Mouse (Mus musculus) embryonic fibroblast, embryonic 13.5 days (primary cell): Measurements from ENCODE around the gene Cspg4. TPM values are rescaled to one million over a fixed set of nuclear protein-coding genes. Genes with fewer than 3 reads are reported as not detected.
"Not testable (repeated sequence)": the region's sequence is repeated elsewhere in the genome, so short reads cannot be mapped to it uniquely, and the experiment has no call there.

ENCODE experiments used
- H3K27ac ChIP-seq: 2 replicates; pipeline ENCODE4 v1.5.1; 2012; ENCODE audit warnings: low read length, control low read depth, inconsistent platforms; ENCODE audit not compliant: insufficient read depth
- H3K4me1 ChIP-seq: 2 replicates; pipeline ENCODE4 v1.6.1; 2011; ENCODE audit warnings: low read length; ENCODE audit not compliant: control insufficient read depth, insufficient read depth
- H3K4me3 ChIP-seq: 2 replicates; pipeline ENCODE4 v1.5.1; 2011; ENCODE audit warnings: mild to moderate bottlenecking, control low read depth, low read length; ENCODE audit not compliant: insufficient read depth
- CTCF ChIP-seq: IDR thresholded peaks from 2 replicates; pipeline ENCODE4 v1.5.1; 2011; ENCODE audit warnings: mild to moderate bottlenecking, control low read depth, low read length, moderate library complexity, borderline replicate concordance; ENCODE audit not compliant: insufficient read depth
- POLR2A ChIP-seq: IDR thresholded peaks from 2 replicates; pipeline ENCODE4 v1.6.1; 2011; ENCODE audit warnings: low read depth, mild to moderate bottlenecking, control low read depth, low read length, moderate library complexity
- polyA plus RNA-seq: library from polyadenylated mRNA; stranded (reverse); fragments of >200 nt; gene quantifications from 2 replicates; pipeline ENCODE4 v1.2.4, GENCODE M21; 2011; ENCODE audit warnings: low read depth; ENCODE audit not compliant: missing spikeins, insufficient read length

The Cspg4 gene
- polyA plus RNA-seq, 1 experiment: 48.4 TPM

DNA sequence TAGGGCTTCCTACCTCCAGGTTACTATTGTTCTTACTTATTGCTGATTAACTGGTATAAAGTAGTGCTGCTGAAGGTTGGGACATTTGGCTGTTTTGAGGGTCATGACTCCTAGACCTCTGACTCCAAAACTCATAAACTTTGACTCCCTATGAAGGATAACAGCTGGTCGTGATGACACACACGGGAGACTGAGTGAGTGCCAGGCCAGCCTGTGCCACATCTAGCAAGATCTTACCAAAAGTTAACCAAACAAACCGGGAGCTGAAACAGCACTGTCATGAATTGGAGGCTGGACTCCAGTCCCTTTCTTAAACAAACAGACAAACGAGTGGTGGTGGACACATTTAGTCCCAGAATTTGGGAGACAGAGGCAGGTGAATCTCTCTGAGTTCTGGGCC, 64.7 kb downstream of the Cspg4 start:
- H3K4me1 ChIP-seq: peaks cover 5% of the 10 kb centered on the region; the same call in 1 of the 2 replicates
- H3K4me3 ChIP-seq: no peak overlapping the region
- no peak for TF ChIP-seq POLR2A
- no peak for TF ChIP-seq CTCF
- H3K27ac ChIP-seq: no peak overlapping the region

DNA sequence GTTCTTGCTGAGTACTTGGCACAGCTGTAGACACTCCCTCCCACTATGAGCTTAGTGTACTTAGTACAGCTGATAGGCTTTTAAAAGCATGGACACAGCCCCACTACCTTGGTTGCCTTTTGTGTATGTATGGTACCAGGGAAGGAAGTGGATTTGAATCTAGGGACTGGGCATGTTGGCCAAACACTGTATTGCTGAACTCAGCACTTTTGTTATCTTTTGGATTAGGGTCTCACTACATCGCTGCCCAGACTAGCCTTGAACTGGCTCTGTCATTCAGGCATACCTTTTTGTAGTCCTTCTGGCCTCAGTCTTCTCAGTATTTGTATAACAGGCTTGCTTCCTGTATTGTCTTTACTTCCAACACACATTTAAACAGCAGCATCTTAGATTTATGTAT, 65.7 kb downstream of the Cspg4 start:
- peaks cover 5% of the 10 kb centered on the region; the same call in 1 of the 2 replicates for H3K4me1 ChIP-seq
- TF ChIP-seq CTCF: no peak
- no peak for TF ChIP-seq POLR2A
- no peak overlapping the region for H3K4me3 ChIP-seq
- H3K27ac ChIP-seq: no peak overlapping the region

DNA sequence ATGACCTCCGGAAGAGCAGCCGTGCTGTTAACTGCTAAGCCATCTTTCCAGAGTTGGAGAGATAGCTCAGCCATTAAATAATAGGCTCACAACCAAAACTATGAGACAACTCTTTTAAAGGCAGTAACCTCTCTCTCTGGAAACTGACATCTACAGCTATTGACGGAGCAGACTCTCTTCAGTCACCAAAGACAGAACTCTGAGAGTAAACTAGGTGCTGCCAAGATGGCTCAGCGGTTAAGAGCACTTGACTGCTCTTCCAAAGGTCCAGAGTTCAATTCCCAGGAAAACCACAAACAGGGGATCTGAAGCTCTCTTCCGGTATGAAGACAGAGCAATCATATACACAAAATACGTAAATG, 72.0 kb downstream of the Cspg4 start:
- peak overlapping the region; percentile 34 for H3K4me3 ChIP-seq
- TF ChIP-seq POLR2A: no peak
- no peak for TF ChIP-seq CTCF
- no peak overlapping the region for H3K27ac ChIP-seq
- H3K4me1 ChIP-seq: no peaks in the 10 kb centered on the region; the same call in 1 of the 2 replicates

DNA sequence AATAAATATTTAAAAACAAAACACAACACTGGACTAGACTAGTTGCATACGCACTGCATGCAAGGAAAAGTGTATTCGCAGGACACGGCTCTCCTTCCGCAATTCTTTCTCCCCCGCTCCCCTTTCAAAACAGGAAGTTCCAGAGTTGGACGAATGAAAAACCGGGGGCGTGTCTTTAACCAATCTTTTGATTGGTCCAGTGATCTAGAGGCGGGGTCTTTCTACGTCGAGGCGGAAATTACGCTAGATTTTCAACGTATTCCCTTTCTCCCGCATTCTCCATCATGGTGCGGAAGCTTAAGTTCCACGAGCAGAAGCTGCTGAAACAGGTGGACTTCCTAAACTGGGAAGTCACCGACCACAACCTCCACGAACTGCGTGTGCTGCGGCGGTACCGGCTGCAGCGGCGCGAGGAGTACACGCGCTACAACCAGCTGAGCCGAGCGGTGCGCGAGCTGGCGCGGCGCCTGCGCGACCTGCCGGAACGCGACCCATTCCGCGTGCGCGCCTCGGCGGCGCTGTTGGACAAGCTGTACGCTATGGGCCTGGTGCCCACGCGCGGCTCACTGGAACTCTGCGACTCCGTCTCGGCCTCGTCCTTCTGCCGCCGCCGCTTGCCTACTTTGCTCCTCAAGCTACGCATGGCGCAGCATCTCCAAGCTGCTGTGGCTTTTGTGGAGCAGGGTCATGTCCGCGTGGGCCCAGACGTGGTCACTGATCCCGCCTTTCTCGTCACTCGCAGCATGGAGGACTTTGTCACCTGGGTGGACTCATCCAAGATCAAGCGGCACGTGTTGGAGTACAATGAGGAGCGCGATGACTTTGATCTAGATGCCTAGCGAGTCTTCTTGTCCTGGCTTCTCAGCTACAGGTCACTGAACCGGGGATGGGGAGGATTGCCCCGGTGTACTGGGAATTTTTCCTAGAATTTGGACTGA, 72.7 kb downstream of the Cspg4 start, which contains the start of gene Imp3:
Imp3 (plus strand) TSS at position 253 of the 938 bp plus-strand sequence.
- Histone ChIP-seq H3K4me3 (peak within 1 kb of the TSS; percentile 77), H3K4me1 (no peaks in the 10 kb centered on the region; the same call in 1 of the 2 replicates)

DNA sequence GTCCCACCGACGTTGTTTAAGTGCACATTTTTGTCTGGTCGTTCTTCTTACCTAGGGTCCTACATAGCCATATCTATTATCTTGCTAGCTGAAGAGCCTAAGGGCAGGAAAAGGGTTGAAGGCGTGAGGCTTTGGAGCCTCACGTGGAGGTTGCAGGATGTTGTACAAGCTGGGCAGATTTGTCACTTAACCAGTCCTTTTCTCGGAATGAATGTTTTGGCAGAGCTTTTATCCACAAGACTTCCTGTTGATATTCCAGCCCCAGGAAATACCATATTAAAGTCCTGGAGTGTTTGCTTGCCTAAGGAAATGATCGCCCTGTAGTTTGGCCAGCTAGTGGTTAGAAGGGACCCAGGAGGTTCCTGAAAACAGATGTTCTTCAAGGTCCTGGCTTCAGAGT, 73.5 kb downstream of the Cspg4 start:
- no peaks in the 10 kb centered on the region; the same call in 1 of the 2 replicates for H3K4me1 ChIP-seq
- H3K4me3 ChIP-seq: peak overlapping the region; percentile 77
- peak overlapping the region; percentile 52 for H3K27ac ChIP-seq
- TF ChIP-seq POLR2A (peak; percentile 26; the same call in 1 of the 2 replicates), CTCF (no peak)

More for the DNA sequence above, 72.7 kb downstream of the Cspg4 start, which contains the start of gene Imp3:
- TF ChIP-seq POLR2A: peak; percentile 73
- peak; percentile 31; the same call in 1 of the 2 replicates for TF ChIP-seq CTCF
- peak within 1 kb of the TSS; percentile 52 for H3K27ac ChIP-seq

DNA sequence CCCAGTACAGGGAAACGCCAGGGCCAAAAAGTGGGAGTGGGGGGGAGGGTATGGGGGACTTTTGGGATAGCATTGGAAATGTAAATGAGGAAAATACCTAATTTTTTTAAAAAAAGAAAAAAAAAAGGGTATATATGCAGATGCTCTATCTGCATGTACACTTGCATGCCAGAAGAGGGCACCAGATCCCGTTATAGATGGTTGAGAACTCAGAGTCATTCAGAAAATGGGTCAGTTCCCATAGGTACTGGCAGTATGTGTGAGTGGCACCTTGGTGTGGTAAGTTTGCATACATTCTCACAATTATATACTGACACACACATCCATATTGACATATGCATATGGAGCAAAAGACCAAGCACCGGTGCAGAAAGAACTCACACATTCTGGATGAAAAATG, 82.6 kb downstream of the Cspg4 start:
- not testable (repeated sequence) for H3K27ac ChIP-seq, H3K4me3 ChIP-seq, H3K4me1 ChIP-seq

DNA sequence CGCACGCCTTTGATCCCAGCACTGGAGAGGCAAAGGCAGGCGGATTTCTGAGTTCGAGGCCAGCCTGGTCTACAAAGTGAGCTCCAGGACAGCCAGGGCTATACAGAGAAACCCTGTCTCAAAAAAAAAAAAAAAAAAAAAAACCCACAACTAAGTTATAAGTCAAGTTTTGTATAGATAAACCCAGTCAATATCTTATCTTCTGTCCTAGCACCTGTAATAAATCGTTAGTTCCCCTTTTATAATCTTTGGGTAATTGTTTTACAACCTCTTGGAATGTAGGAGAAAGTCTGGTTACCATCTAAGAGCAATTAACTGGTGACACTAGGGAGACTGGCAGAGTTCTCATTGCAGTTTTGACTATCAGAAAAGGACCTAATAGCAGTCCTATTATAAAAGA, 83.9 kb downstream of the Cspg4 start:
- H3K4me1 ChIP-seq, H3K4me3 ChIP-seq, H3K27ac ChIP-seq: not testable (repeated sequence)

Other genes with a start within 250 kb of the Cspg4 start
- gene Lingo1, start 68.6 kb upstream of the Cspg4 start, polyA plus RNA-seq: 3.7 and 5.2 TPM in 2 replicates
- gene Odf3l1, start 354 bp upstream of the Cspg4 start, polyA plus RNA-seq: not detected in 2 replicates
- gene Snx33, start 63.3 kb downstream of the Cspg4 start, polyA plus RNA-seq: 18.1 and 20.7 TPM in 2 replicates
- gene Imp3, start 72.4 kb downstream of the Cspg4 start, polyA plus RNA-seq: 92.7 and 107 TPM in 2 replicates
- gene Snupn, start 85.8 kb downstream of the Cspg4 start, polyA plus RNA-seq: 14.1 and 14.5 TPM in 2 replicates
- 74.5 and 79.8 TPM in 2 replicates for gene Ptpn9, start 129.9 kb downstream of the Cspg4 start, polyA plus RNA-seq
- gene Sin3a, start 207.0 kb downstream of the Cspg4 start, polyA plus RNA-seq: 34.3 and 49.7 TPM in 2 replicates